Mouse (Mus musculus): Measurements from ENCODE around the gene Gm33543. TPM values are rescaled to one million over a fixed set of nuclear protein-coding genes. Genes with fewer than 3 reads are reported as not detected.

The Gm33543 gene
- total RNA-seq, 2 experiments from 2014 or later, result 0.66 to 1.4 TPM

GRCm38 (mm10) chr10:95858164-95858563 is 15.4 kb upstream of the Gm33543 start:
- peak; percentile 79 for TF ChIP-seq CTCF (IDR thresholded peaks at IDR 0.05)
- no peak for DNase-seq
- Histone ChIP-seq H3K27ac (0 out of 2 replicates have a peak overlapping the region, but pooled peaks have one; percentile 16), H3K4me3 (no peak overlapping the region)
- intact Hi-C loops (cut with DNase I), result loop anchor here (2.0 kb wide), 2 partner anchors 59 to 307 kb away; no protein-coding TSS in a partner anchor

GRCm38 (mm10) chr10:95855411-95855810 is 12.7 kb upstream of the Gm33543 start:
- H3K4me3 ChIP-seq, result no peak overlapping the region
- no peak for DNase-seq
- TF ChIP-seq CTCF (IDR thresholded peaks at IDR 0.05), result no peak
- no peak overlapping the region for H3K27ac ChIP-seq
- intact Hi-C loops (cut with DNase I), result no loop called here

DNA sequence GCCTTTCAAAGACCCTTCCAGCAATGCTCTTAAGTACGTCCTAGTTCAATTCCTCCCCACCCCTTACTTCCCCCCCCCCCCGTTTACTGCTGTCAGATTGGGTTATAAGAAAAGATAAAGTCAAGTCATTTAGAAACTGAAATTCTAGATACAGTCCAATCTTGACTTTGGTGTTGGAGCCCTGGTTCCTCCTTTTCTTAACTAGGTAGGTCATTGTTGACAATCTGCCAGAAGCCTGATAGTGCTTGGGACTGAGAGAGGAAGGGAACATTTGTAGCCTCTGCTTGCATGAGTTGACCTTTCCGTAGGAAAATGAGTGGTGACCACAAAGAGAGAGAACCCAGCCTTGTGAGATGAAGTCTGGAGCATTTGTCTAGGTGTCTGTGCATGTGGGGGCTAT is 7.8 kb upstream of the Gm33543 start:
- H3K27ac ChIP-seq, result no peak overlapping the region
- intact Hi-C loops (cut with DNase I), result no loop called here
- TF ChIP-seq CTCF (IDR thresholded peaks at IDR 0.05), result no peak
- no peak overlapping the region for H3K4me3 ChIP-seq
- DNase-seq, result no peak

GRCm38 (mm10) chr10:95846739-95847138 is 4.0 kb upstream of the Gm33543 start:
- intact Hi-C loops (cut with DNase I), result no loop called here
- no peak overlapping the region for H3K4me3 ChIP-seq
- DNase-seq, result no peak
- H3K27ac ChIP-seq, result no peak overlapping the region
- no peak for TF ChIP-seq CTCF (IDR thresholded peaks at IDR 0.05)

DNA sequence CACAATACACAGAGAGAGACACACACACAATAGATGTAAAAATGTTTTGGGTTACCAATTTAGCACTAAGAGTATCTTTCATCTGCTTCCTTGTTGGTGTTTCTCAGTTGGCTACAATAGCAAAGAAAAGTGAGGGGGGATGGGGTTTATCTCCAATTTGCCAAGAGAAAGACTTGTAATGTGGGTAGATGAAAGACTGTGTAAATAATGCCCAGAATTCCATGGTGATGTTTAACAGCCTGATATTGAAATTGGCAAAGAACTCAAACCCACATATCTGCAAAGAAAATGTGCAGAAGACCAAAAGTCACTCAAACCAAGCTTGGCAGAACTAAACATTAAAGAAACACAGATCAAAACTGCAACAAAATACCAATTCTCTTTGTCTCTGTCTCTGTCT is 3.6 kb upstream of the Gm33543 start:
- no peak for TF ChIP-seq CTCF (IDR thresholded peaks at IDR 0.05)
- intact Hi-C loops (cut with DNase I), result no loop called here
- no peak overlapping the region for H3K4me3 ChIP-seq

DNA sequence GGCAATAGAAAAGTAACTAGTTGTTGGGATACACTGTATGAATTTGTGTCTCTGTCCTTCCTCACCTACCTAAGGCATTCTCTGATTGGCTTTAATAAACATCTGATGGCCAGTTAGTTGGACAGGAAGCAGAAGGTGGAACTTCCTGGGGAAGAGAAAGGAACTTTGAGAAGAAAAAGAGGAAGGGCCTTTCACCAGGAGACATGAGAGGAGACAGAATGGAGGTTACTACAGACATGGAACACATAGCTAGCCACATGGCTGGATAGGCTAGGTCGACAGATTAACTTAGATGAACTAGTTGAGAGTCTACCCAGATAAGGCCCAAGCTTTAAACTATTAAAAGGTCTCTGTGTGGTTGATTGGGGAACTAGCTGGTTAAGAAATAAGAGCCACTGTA is 1.1 kb upstream of the Gm33543 start:
- no peak for TF ChIP-seq CTCF (IDR thresholded peaks at IDR 0.05)
- intact Hi-C loops (cut with DNase I), result no loop called here
- Histone ChIP-seq H3K27ac (no peak overlapping the region), H3K4me3 (no peak overlapping the region)
- no peak for DNase-seq

More for the DNA sequence above, 3.6 kb upstream of the Gm33543 start:
- no peak overlapping the region for H3K27ac ChIP-seq
- no peak for DNase-seq

DNA sequence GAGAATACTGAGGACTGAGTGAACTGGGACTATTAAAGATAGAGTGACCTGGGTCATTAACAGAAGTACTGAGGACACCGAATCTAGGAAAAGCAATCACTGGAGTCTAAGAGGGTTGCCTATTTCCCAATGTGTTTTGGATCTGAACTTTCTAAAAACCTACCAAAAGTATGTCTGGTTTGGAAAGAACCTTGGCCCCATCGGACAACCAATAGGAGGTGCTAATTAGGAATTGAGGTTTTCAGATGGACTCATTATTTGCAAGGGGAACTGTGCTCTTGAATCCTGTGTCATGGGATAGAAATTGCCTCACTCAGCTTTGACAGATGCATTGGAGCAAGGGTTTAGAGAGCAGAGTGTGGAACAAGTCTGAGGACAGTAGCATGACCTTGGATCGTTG is 1.5 kb downstream of the Gm33543 start:
- Histone ChIP-seq H3K27ac (no peak overlapping the region), H3K4me3 (no peak overlapping the region)
- intact Hi-C loops (cut with DNase I), result no loop called here
- TF ChIP-seq CTCF (IDR thresholded peaks at IDR 0.05), result no peak
- no peak for DNase-seq

DNA sequence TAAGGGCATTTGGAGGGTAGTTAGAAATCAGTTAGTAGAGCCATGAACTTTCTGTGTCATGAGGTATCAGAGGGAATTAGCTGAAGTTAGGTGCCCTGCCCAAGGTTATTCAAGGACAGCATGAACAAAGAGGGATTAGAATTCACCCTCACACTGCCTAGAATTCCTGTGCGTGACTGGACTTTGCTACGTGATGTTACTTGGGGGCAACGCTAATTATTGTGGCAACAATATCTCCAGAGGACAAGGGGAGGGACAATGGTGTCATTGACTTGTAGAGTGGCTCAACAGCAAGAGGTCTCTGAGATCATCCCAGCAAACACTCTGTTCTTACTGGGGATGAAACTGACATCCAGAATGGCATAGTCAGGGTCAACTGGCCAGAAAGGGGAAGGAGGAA is 2.9 kb downstream of the Gm33543 start:
- intact Hi-C loops (cut with DNase I), result no loop called here

DNA sequence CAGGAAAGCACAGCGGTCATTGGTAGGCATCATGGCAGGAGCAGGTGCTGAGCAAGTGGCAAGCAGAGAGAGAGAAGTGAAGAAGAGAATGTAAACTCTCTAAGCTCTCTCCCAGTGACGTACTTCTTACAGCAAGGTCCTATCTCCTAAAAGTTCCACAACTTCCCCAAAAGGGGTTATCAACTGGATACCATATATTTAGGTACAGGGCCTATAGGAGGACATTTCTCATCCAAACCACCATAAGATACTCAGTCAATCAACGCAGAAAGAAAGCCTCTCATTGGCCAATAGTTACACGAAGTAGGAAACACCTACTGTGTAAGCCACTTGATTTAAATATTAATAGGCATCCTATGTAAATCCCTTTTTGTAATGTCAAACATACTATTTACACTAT is 3.7 kb downstream of the Gm33543 start:
- no peak for TF ChIP-seq CTCF (IDR thresholded peaks at IDR 0.05)

More for the DNA sequence above, 2.9 kb downstream of the Gm33543 start:
- H3K27ac ChIP-seq, result no peak overlapping the region
- no peak for DNase-seq
- no peak for TF ChIP-seq CTCF (IDR thresholded peaks at IDR 0.05)
- no peak overlapping the region for H3K4me3 ChIP-seq

GRCm38 (mm10) chr10:95836530-95837264 is 6.0 kb downstream of the Gm33543 start:
- DNase-seq, result no peak
- Histone ChIP-seq H3K27ac (no peak overlapping the region), H3K4me3 (no peak overlapping the region)
- intact Hi-C loops (cut with DNase I), result no loop called here
- no peak for TF ChIP-seq CTCF (IDR thresholded peaks at IDR 0.05)

More for the DNA sequence above, 3.7 kb downstream of the Gm33543 start:
- Histone ChIP-seq H3K27ac (no peak overlapping the region), H3K4me3 (no peak overlapping the region)
- DNase-seq, result no peak
- intact Hi-C loops (cut with DNase I), result no loop called here

DNA sequence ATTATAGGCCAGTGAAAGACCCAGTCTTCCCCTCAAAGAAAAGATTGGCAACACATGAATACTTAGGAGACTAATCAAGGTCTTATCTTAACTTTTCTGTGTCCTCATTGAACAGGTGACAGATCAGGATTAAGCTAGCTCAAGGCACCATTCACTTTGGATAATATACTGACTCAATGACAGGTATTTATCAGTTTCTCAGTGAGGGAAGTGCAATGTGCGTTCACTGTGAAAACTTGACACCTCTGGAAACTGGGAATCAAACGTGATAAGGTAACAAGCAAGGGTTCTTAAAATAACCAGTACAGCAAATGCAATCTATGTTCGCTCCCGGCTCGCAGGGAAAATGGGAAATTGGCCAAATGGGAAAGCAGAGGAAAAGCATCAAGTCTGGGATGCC is 11.8 kb downstream of the Gm33543 start:
- H3K27ac ChIP-seq, result no peak overlapping the region
- DNase-seq, result no peak
- intact Hi-C loops (cut with DNase I), result no loop called here

GRCm38 (mm10) chr10:95829471-95829870 is 13.3 kb downstream of the Gm33543 start:
- intact Hi-C loops (cut with DNase I), result loop anchor here (2.0 kb wide), 2 partner anchors 27 to 35 kb away; no protein-coding TSS in a partner anchor
- Histone ChIP-seq H3K4me3 (no peak overlapping the region), H3K27ac (peak overlapping the region; percentile 5; the same call in 1 of the 2 replicates)
- DNase-seq, result no peak
- TF ChIP-seq CTCF (IDR thresholded peaks at IDR 0.05), result no peak

More for the DNA sequence above, 11.8 kb downstream of the Gm33543 start:
- TF ChIP-seq CTCF (IDR thresholded peaks at IDR 0.05), result no peak
- H3K4me3 ChIP-seq, result no peak overlapping the region

DNA sequence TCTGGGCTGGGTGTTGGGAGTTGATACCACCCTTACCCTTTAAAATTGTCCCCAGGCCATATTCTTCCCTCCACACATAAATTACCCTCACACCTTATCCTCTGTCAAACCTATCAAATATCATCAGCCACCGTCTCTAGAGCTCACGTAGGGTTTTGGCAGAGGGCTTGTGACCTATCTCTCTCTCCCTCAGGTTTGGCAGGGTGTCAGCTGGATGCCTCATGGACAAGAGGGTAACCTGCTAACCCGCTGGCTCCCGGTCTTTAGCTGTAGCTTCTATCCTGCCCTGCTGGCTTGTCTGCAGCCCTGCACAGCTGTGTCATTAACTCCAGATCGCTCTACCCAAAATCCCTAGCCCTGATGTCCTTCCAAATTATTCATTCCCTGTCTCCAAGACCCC is 14.4 kb downstream of the Gm33543 start:
- peak; percentile 26; the same call in 1 of the 2 replicates for TF ChIP-seq CTCF (IDR thresholded peaks at IDR 0.05)
- peak overlapping the region; percentile 83 for H3K27ac ChIP-seq
- intact Hi-C loops (cut with DNase I), result loop anchor here (2.0 kb wide), 2 partner anchors 28 to 34 kb away; no protein-coding TSS in a partner anchor
- peak; percentile 94 for DNase-seq
- H3K4me3 ChIP-seq, result no peak overlapping the region

GRCm38 (mm10) chr10:95825651-95826050 is 17.1 kb downstream of the Gm33543 start:
- Histone ChIP-seq H3K27ac (peak overlapping the region; percentile 81), H3K4me3 (no peak overlapping the region)
- no peak for DNase-seq
- no peak for TF ChIP-seq CTCF (IDR thresholded peaks at IDR 0.05)
- intact Hi-C loops (cut with DNase I), result loop anchor here (2.0 kb wide), 1 partner anchor 25 kb away; no protein-coding TSS in a partner anchor
